Mouse (Mus musculus) layer of hippocampus, postnatal 36 days (tissue): Measurements from ENCODE around the gene Xrcc4. TPM values are rescaled to one million over a fixed set of nuclear protein-coding genes. Genes with fewer than 3 reads are reported as not detected.
"Not testable (repeated sequence)": the region's sequence is repeated elsewhere in the genome, so short reads cannot be mapped to it uniquely, and the experiment has no call there.

Source experiments
- DNase-seq, 2 experiments: peaks; one replicate each; pipeline ENCODE4 v3.0.0; 2022
- total RNA-seq, 2 experiments: library from RNA; stranded (reverse); gene quantifications; 2 replicates each; pipeline ENCODE4 v1.2.3; 2021

The Xrcc4 gene
- 10 to 100 TPM; 12.7 to 15.8 TPM for total RNA-seq

DNA sequence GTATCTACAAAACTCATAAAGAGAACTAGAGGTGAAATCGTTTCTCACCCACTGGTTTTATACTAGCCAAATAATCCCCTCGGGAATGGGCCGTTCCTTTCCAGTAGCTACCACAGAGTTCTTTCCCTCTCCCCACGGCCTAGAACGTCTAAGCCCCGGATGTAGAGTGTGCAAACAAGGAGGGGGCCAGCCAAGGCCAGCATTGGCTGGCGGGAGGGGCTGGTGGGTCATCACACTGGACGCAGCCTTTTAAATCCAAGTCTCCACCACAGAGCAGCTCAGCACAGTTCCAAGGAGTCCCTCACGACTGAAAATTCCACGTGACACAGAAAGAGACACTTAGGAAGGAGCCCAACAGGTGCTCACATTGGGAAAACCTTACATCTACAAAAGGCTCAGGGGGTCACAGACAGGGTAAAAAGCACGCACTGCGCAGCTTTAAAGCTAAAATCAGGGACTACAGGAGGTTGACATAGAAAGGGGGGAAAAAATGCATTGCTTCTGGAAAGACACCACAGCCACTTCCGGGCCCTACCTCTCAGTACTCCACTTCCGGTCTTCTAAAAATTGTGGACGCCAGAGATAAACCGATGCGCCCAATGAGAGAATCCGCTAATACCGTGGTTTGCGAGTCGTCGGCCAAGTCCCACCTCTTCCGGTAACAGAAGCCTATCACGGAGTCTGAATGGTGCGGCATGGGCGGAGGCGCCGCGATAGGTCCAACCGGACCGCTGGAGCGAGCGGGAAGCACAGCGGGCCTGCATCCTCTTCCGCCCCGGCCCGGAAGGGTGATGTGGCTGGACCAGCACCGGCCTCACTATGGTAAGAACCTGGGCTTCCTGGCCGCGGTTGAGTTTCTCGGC lies at the start of gene Xrcc4, which contains the start of gene Tmem167:
Gene Xrcc4 (minus strand): TSS at position 647 of the 863 bp plus-strand sequence.
Gene Tmem167 (plus strand): TSS at position 162 of the 863 bp plus-strand sequence.
- DNase-seq = peak; percentile 97

- DNase-seq = peak; percentile 29 to 36
These were observed 46.9 kb upstream of the Xrcc4 start for GRCm38 (mm10) chr13:90136156-90136910.

DNA sequence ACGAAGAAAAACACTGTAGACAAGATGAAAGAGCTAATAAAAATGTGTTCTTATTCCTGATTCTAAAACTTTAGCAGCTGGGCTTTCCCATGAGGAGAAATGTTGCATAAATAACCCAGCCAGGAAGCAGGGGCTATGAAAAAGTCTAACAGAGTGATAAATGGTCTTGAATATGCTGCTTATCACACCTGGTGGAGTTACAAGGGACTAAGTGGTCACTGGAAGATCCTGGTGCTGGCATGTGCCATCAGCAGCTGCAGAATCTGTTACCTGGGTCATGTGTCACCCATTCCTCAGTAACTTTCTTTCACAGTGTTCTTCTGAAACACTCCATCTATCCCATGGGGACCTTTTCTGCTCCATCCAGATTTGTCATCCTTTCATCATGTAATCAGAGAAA lies 22.3 kb upstream of the Xrcc4 start:
- DNase-seq = no peak

DNA sequence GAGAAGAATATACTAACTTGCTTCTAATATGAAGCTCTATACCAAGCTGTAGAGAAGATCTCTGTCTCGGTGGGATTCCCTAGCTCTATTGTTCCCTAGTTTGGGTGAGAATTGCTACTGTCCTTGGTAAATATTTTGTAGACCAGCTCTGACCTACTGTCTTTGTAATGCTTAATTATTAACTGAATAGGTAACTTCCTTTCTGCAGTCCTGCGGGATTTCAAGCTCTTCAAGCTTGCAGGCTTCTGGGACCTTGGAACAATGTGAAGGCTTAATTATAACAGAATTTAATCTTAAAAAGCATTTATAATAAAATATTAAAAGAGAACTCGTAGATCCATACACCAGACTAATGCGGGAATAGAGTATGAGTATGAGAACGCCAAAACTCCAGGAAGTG lies 19.3 kb upstream of the Xrcc4 start:
- not testable (repeated sequence) for DNase-seq

DNA sequence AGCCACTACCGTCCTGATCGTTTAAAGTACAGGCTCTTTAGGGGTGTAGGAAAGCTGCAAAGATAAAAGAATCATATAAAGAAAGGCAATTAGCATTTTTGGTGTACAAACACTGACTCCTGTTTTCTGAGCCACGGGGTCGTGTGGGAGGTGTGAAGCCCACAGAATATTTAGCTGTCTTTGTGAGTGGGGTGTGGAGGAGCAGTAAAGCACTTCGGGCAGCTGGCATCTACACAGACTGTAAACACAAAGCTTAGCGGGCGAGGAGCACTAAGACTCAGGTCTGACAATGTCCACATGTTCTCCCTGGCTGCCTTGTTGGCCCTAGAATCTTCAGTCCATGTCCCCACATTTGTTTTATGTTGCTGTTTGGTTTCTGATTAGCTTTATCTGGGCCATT lies 16.7 kb upstream of the Xrcc4 start:
- no peak for DNase-seq

DNA sequence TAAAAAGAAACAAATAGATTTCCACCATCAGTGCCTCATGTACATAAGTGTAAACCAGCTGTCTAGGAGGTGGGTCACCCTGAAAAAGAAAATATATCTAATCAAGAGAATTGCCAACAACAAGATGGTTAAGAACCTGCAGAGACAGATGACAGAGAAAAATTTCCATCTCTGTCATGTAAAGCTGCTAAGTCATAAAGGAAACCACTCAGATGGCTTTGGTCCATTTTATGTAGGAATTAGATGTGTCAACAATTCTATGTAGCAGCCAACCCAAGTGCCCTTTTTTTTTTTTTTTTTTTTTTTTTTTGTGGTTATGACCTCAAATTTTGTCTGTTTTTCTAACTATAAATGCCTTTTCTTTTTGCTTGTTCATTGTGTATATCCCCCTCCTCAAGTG lies 12.1 kb upstream of the Xrcc4 start:
- DNase-seq = no peak

- DNase-seq = no peak
These were observed 396 bp upstream of the Xrcc4 start for GRCm38 (mm10) chr13:90089825-90090183.

GRCm38 (mm10) chr13:90061877-90062276 lies 27.5 kb downstream of the Xrcc4 start:
- no peak for DNase-seq

- DNase-seq = no peak
These were observed 37.0 kb downstream of the Xrcc4 start for GRCm38 (mm10) chr13:90052408-90052807.

DNA sequence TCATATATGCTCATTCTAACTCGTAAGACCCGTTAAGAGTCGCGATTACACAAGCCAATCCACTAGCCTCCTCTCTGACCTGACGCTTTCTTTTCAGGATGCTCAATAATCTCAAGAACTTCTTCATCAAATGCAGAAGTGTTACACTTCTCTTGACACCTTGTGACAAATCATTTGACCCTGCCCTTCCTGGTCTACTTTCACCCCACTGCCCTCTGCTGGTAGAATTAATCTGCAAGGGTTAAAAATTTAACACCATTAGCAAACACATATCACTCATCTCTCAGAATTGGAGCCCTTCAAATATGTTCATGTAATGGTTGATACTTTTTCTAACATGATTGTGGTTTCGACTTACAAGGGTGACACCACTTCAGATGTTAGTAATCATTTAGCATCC lies 37.7 kb downstream of the Xrcc4 start:
- no peak for DNase-seq

DNA sequence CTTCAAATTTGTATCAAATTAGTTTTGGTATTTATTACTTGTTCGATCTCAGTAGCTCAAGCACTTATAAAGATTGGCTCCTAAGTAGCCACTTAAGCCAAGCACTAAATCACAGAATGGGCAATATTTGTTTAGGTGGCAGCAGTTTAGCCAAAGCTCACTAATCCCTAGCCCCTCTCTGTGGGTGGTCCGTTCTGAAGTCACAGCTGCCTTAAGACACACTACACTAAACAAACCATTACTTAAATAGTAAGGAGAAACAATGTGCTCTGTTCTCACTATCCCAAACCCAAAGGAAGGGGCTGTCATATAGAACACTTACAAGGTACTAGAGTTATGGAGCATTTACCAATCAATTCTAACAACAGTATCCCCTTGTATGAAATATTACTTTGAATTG lies 49.8 kb downstream of the Xrcc4 start:
- DNase-seq = no peak

DNA sequence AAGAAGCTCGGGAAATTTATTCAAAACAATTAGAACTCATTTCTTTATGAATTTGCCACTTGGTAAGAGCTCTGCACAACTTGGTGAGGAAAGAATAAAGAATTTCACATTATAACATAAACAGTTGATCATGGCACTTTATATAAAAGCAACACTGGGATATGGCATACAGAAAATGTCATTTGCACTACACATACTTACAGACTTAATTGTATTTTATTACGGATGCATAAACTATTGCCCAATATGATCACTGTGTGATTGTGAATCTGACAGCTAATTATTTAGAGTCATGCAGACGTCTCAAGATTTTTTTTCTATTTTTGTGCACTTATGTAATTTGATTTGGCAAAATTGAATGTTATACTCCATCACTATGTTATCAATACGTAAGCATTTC lies 56.4 kb downstream of the Xrcc4 start:
- DNase-seq = no peak

DNA sequence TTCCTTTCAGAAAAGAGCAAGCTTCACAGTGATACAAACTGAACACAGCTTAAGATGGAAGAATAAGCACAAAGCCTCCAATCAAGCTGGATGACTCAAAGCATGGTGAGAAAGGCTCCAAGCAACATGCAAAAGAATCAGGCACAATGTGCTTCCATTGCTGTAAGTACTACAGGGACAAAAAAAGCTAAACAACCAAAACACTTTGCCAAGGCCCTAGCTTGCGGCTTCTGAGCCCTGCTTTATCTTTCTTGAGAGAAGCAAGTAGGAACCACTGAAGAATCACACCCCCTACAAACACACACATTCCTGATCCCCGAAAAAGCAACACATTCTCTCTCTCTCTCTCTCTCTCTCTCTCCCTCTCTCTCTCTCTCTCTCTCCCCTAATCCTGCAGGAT lies 56.9 kb downstream of the Xrcc4 start:
- no peak for DNase-seq

DNA sequence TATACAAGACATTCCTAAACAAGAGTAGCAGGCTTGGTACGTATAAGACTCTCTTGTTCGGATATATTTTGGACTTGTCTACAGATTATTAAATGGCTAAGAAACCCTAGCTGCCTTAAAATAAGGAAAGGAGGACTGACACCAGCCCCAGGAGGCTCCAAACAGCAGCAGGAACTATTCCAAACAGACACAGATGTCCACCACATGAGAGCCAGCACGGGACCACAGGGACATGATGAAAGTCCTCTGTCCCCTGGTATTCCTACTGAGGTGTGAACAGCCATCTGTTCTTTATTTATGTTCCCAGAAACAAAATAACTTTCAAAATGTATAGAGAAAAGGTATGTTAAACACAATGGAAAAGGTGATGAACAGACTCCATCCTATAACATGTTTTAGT lies 58.5 kb downstream of the Xrcc4 start:
- DNase-seq = no peak

DNA sequence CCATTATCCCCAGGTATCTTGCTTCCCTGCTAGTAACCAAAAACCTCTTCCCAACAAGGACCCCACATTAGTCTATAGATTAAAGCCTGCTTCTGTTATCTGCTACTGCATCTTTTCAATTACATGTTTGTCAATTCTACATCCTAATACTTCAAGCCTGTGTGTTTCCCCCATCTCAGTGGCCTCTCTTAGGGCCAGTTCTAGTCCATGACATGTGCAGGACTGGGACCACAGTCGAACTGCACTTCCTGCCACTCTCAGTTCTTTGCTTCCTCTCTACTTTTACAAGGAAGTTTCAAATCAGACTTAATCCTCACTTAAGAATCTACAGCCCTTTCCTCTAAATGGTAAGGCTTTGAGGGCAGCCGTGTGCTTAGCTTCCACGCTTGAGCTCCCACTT lies 76.8 kb downstream of the Xrcc4 start:
- DNase-seq = no peak

- DNase-seq = no peak
These were observed 77.2 kb downstream of the Xrcc4 start for GRCm38 (mm10) chr13:90012198-90012597.

- DNase-seq = no peak
These were observed 78.3 kb downstream of the Xrcc4 start for GRCm38 (mm10) chr13:90011129-90011528.

DNA sequence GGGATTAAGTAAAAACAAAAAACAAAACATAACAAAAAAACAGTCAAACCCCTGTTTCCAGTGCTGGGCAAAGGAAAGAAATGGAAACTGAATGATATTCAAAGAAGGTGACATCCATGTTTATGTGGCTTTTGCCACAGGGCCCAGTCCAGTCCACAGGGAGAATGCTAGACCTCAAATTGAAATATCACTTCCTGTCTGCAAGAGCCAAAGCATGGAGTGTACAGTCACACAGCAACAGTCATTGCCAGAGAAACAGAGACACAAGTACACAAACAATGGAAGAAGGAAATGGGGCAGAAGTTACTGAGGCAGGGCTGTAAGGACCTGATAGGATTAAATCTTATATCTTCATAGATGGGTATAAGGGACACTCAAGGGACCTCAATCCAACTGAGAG lies 79.6 kb downstream of the Xrcc4 start:
- DNase-seq = no peak

DNA sequence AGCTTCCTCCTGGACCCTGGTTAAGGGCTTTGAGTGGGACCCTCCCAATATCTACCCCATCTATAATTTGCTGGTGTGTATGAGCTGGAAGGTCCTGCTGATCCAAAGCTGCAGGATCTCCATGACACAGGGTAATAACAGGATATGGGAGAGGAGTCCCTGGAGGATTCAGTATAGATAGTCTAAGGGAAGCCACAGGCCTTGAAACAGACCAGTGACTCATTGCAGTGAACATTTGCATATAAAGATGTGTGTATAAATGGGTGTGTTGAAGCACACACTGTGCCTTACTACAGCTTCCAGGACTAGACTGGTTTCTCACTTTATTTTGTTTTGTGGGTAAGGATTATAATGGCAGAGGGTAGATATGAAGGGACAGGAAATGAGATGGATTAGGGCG lies 83.8 kb downstream of the Xrcc4 start:
- DNase-seq = no peak

DNA sequence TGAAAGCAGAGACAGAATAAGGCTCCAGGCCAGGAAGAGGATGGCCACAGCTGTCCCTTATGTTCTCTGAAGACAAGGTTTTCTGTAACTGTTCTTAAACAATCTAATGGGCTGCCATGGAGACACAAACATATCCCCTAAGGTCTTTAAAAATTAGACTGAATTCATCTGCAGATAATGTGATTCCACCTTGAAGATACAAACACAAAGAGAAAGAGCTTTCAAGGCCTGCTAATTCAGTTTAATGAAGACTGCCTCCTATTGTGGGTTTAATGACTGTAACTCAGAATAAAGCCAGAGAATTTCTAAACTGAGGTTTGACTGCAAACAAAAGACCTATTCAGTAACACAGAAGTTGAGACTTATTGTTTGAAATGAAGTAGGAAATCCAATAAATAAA lies 91.9 kb downstream of the Xrcc4 start:
- no peak for DNase-seq

GRCm38 (mm10) chr13:89986087-89986486 lies 103.3 kb downstream of the Xrcc4 start:
- DNase-seq = no peak

- no peak for DNase-seq
These were observed 118.5 kb downstream of the Xrcc4 start for GRCm38 (mm10) chr13:89970940-89971339.

DNA sequence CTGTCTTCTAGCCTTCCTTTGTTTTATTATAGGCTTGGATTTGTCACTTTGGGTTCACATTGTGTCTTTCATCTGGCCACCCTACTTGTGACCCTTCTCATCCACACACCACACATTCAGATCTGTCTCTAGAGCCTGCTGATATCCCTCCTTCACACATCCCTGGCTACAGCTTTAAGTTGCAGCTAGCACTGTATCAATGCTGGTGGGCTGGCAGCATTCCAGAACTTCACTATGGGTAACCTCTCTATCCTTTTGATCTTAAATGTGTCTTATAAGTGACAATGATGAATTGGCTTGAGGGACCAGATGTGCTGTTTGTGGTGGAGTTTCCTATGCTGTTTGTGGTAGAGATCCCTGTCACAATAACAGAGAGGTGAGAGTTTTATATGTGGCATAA lies 120.7 kb downstream of the Xrcc4 start:
- DNase-seq = no peak

GRCm38 (mm10) chr13:89944354-89944753 lies 145.1 kb downstream of the Xrcc4 start:
- DNase-seq = no peak
